Mouse (Mus musculus) ES-E14 (cell line): ENCODE data around the gene Ppp2r2c. TPM values are rescaled to one million over a fixed set of nuclear protein-coding genes. Genes with fewer than 3 reads are reported as not detected.

Experiments
- DNase-seq: peaks from one replicate; pipeline ENCODE4 v3.0.0-alpha.2; 2013; ENCODE audit warnings: low read depth, low spot score
- H3K27ac ChIP-seq: 2 replicates; pipeline ENCODE4 v1.5.1; 2012; ENCODE audit warnings: low read depth, mild to moderate bottlenecking, low read length, moderate library complexity, mixed read lengths; ENCODE audit not compliant: poor library complexity, insufficient read depth, severe bottlenecking
- H3K36me3 ChIP-seq: 2 replicates; pipeline ENCODE4 v1.6.1; 2012; ENCODE audit warnings: mild to moderate bottlenecking, low read length, moderate library complexity, mixed read lengths; ENCODE audit not compliant: control insufficient read depth, poor library complexity, insufficient read depth, severe bottlenecking
- H3K4me1 ChIP-seq, 2 experiments: fragments of 150-350 bp in 1 of 2; sonication (generic) in 1 of 2; 2 replicates each; pipeline ENCODE4 v1.6.1; 2012; ENCODE audit warnings: low read length in 2 of 2, mild to moderate bottlenecking in 1 of 2, mixed read lengths in 1 of 2; ENCODE audit not compliant: control insufficient read depth in 2 of 2, insufficient read depth in 2 of 2, poor library complexity in 1 of 2
- H3K4me3 ChIP-seq, 2 experiments: fragments of 150-350 bp in 1 of 2; sonication (generic) in 1 of 2; 2 replicates each; pipeline ENCODE4 v1.5.1; 2012; ENCODE audit warnings: low read length in 2 of 2, low read depth in 1 of 2, mild to moderate bottlenecking in 1 of 2, mixed read lengths in 1 of 2; ENCODE audit not compliant: insufficient read depth in 1 of 2, poor library complexity in 1 of 2, severe bottlenecking in 1 of 2
- H3K9ac ChIP-seq: 2 replicates; pipeline ENCODE4 v1.6.1; 2012; ENCODE audit warnings: low read depth, mild to moderate bottlenecking, low read length, mixed read lengths; ENCODE audit not compliant: poor library complexity, insufficient read depth, severe bottlenecking
- H3K9me3 ChIP-seq: fragments of 150-350 bp; sonication (generic); 2 replicates; pipeline ENCODE4 v1.6.1; 2012; ENCODE audit warnings: low read depth, mild to moderate bottlenecking, low read length; ENCODE audit not compliant: control insufficient read depth, insufficient read depth
- CHD2 ChIP-seq: IDR thresholded peaks from 2 replicates; pipeline ENCODE4 v1.6.1; 2014; ENCODE audit warnings: mild to moderate bottlenecking, low read depth, low read length, inconsistent platforms
- HCFC1 ChIP-seq: IDR thresholded peaks from 2 replicates; pipeline ENCODE4 v1.6.1; 2012; ENCODE audit warnings: low read length, inconsistent platforms, borderline replicate concordance; ENCODE audit not compliant: insufficient read depth
- MAFK ChIP-seq: IDR thresholded peaks from 2 replicates; pipeline ENCODE4 v1.6.1; 2014; ENCODE audit warnings: mild to moderate bottlenecking, low read depth, low read length, inconsistent platforms; ENCODE audit not compliant: insufficient read depth
- ZC3H11A ChIP-seq: IDR thresholded peaks from 2 replicates; pipeline ENCODE4 v1.6.1; 2012; ENCODE audit warnings: low read depth, mild to moderate bottlenecking, inconsistent platforms, low read length, borderline replicate concordance
- ZNF384 ChIP-seq: IDR thresholded peaks from 2 replicates; pipeline ENCODE4 v1.6.1; 2012; ENCODE audit warnings: low read depth, low read length, inconsistent platforms
- in situ Hi-C, 2 experiments: fragments of 600-800 bp; cut with MboI; formaldehyde crosslinking; loops; one replicate each; pipeline ENCODE4 v1.15.1; 2025; ENCODE audit warnings: low sequenced_read_pairs in 2 of 2, inconsistent platforms in 1 of 2; ENCODE audit not compliant: unreplicated experiment in 2 of 2
- total RNA-seq: library from RNA; depleted of rRNA; stranded (reverse); fragments of 300-350 nt; gene quantifications from 2 replicates; pipeline ENCODE4 v1.2.3, GENCODE M21; 2012; rRNA removed

Gene Ppp2r2c
- total RNA-seq, 1 experiment, result 7.3 TPM

GRCm38 (mm10) chr5:36996410-36996809 lies 128.1 kb downstream of the Ppp2r2c start:
- no peak overlapping the region for H3K27ac ChIP-seq
- H3K9me3 ChIP-seq, result no peaks in the 10 kb centered on the region
- no peak overlapping the region for H3K9ac ChIP-seq
- no peaks in the 10 kb centered on the region for H3K36me3 ChIP-seq
- in situ Hi-C loops, result no loop called here
- H3K4me3 ChIP-seq, result no peak overlapping the region
- TF ChIP-seq CHD2 (no peak), ZNF384 (no peak), ZC3H11A (no peak)
- DNase-seq, result no peak
- H3K4me1 ChIP-seq, result no peaks in the 10 kb centered on the region

- H3K9me3 ChIP-seq, result no peaks in the 10 kb centered on the region
- no peaks in the 10 kb centered on the region for H3K36me3 ChIP-seq
- no peak overlapping the region for H3K9ac ChIP-seq
- no peak overlapping the region for H3K27ac ChIP-seq
- no peak overlapping the region for H3K4me3 ChIP-seq
- no peaks in the 10 kb centered on the region for H3K4me1 ChIP-seq
- TF ChIP-seq MAFK (no peak), ZNF384 (no peak), ZC3H11A (no peak), CHD2 (no peak), HCFC1 (no peak)
- in situ Hi-C loops, result no loop called here
- DNase-seq, result no peak
Observed at GRCm38 (mm10) chr5:36997996-36998395, 129.7 kb downstream of the Ppp2r2c start.

- Histone ChIP-seq H3K4me3 (no peak overlapping the region), H3K27ac (no peak overlapping the region), H3K9me3 (no peaks in the 10 kb centered on the region), H3K9ac (no peak overlapping the region), H3K36me3 (no peaks in the 10 kb centered on the region), H3K4me1 (no peaks in the 10 kb centered on the region)
- in situ Hi-C loops, result no loop called here
- no peak for TF ChIP-seq CHD2
- TF ChIP-seq MAFK, result no peak
- no peak for TF ChIP-seq ZNF384
- TF ChIP-seq HCFC1, result no peak
- no peak for TF ChIP-seq ZC3H11A
- no peak for DNase-seq
Observed at GRCm38 (mm10) chr5:37001002-37001401, 132.7 kb downstream of the Ppp2r2c start.

- H3K4me1 ChIP-seq, result no peaks in the 10 kb centered on the region
- no peaks in the 10 kb centered on the region for H3K9me3 ChIP-seq
- no peak for TF ChIP-seq HCFC1
- TF ChIP-seq ZNF384, result no peak
- TF ChIP-seq ZC3H11A, result peak; percentile 45; the same call in 1 of the 2 replicates
- TF ChIP-seq MAFK, result no peak
- H3K9ac ChIP-seq, result no peak overlapping the region
- DNase-seq, result peak; percentile 59
- in situ Hi-C loops, result no loop called here
- no peak overlapping the region for H3K4me3 ChIP-seq
- H3K36me3 ChIP-seq, result no peaks in the 10 kb centered on the region
- no peak overlapping the region for H3K27ac ChIP-seq
Observed at GRCm38 (mm10) chr5:37002001-37002400, 133.7 kb downstream of the Ppp2r2c start.

Other genes with a start within 250 kb of the Ppp2r2c start
- 19.5 and 21.9 TPM in 2 replicates for gene D5Ertd579e, start 172.5 kb upstream of the Ppp2r2c start, total RNA-seq
- 18.3 and 19.1 TPM in 2 replicates for gene Bloc1s4, start 119.9 kb upstream of the Ppp2r2c start, total RNA-seq
- 147 and 238 TPM in 2 replicates for gene Mrfap1, start 71.7 kb upstream of the Ppp2r2c start, total RNA-seq
- gene Man2b2, start 37.9 kb upstream of the Ppp2r2c start, total RNA-seq, result 11.6 and 15.1 TPM in 2 replicates
- 15.1 and 24.2 TPM in 2 replicates for gene Wfs1, start 120.7 kb downstream of the Ppp2r2c start, total RNA-seq
- 0.05 TPM in 1 of 2 replicates, not detected in the other for gene Gm1043, start 216.9 kb downstream of the Ppp2r2c start, total RNA-seq